Mouse (Mus musculus): ENCODE data around the gene Ogdh. TPM values are rescaled to one million over a fixed set of nuclear protein-coding genes. Genes with fewer than 3 reads are reported as not detected.

Gene Ogdh
- polyA plus RNA-seq, 1 experiment: 420 TPM

- Histone ChIP-seq H3K4me1 (ENCODE audit: control insufficient read depth, insufficient read depth, low read length) (peaks cover 6% of the 10 kb centered on the region; the same call in 1 of the 2 replicates), H3K4me3 (ENCODE audit: insufficient read depth, low read depth, low read length) (no peak overlapping the region), H3K36me3 (ENCODE audit: control insufficient read depth, insufficient read depth, low read length) (peaks cover 2% of the 10 kb centered on the region), H3K27ac (ENCODE audit: insufficient read depth, low read depth, low read length) (peak overlapping the region; percentile 16), H3K27me3 (replicated peaks; ENCODE audit: control insufficient read depth, insufficient read depth, low read length) (no peaks in the 10 kb centered on the region)
- no peak for TF ChIP-seq POLR2A (IDR thresholded peaks at IDR 0.05; ENCODE audit: low read depth, low read length)
- TF ChIP-seq CTCF (conservative IDR thresholded peaks at IDR 0.05; ENCODE audit: insufficient read depth, insufficient read length, low read depth, low read length): no peak
- 70% methylated on average over 7 of the region's 7 CpGs for WGBS
- peak; percentile 29 for DNase-seq
These were observed 42.0 kb downstream of the Ogdh start for GRCm38 (mm10) chr11:6333403-6333802.

- H3K4me1 ChIP-seq (ENCODE audit: control insufficient read depth, insufficient read depth, low read length): peaks cover 6% of the 10 kb centered on the region; the same call in 1 of the 2 replicates
- H3K27ac ChIP-seq (ENCODE audit: insufficient read depth, low read depth, low read length): peak overlapping the region; percentile 13; the same call in 1 of the 2 replicates
- no peak overlapping the region for H3K4me3 ChIP-seq (ENCODE audit: insufficient read depth, low read depth, low read length)
- peaks cover 3% of the 10 kb centered on the region; the same call in 1 of the 2 replicates for H3K36me3 ChIP-seq (ENCODE audit: control insufficient read depth, insufficient read depth, low read length)
- no peak for TF ChIP-seq CTCF (conservative IDR thresholded peaks at IDR 0.05; ENCODE audit: insufficient read depth, insufficient read length, low read depth, low read length)
- no peak for TF ChIP-seq POLR2A (IDR thresholded peaks at IDR 0.05; ENCODE audit: low read depth, low read length)
- peak; percentile 44 for DNase-seq
- 63% methylated on average over 7 of the region's 7 CpGs for WGBS
- H3K27me3 ChIP-seq (replicated peaks; ENCODE audit: control insufficient read depth, insufficient read depth, low read length): no peaks in the 10 kb centered on the region
These were observed 43.9 kb downstream of the Ogdh start for GRCm38 (mm10) chr11:6335321-6335720.

GRCm38 (mm10) chr11:6336689-6337088 lies 45.3 kb downstream of the Ogdh start:
- H3K4me1 ChIP-seq (ENCODE audit: control insufficient read depth, insufficient read depth, low read length): peaks cover 6% of the 10 kb centered on the region; the same call in 1 of the 2 replicates
- no peaks in the 10 kb centered on the region for H3K27me3 ChIP-seq (replicated peaks; ENCODE audit: control insufficient read depth, insufficient read depth, low read length)
- no peak overlapping the region for H3K27ac ChIP-seq (ENCODE audit: insufficient read depth, low read depth, low read length)
- WGBS: 55% methylated on average over 4 of the region's 4 CpGs
- H3K36me3 ChIP-seq (ENCODE audit: control insufficient read depth, insufficient read depth, low read length): peaks cover 6% of the 10 kb centered on the region
- peak; percentile 48 for DNase-seq
- TF ChIP-seq POLR2A (IDR thresholded peaks at IDR 0.05; ENCODE audit: low read depth, low read length) (no peak), CTCF (conservative IDR thresholded peaks at IDR 0.05; ENCODE audit: insufficient read depth, insufficient read length, low read depth, low read length) (no peak; the same call in 1 of the 2 replicates)
- H3K4me3 ChIP-seq (ENCODE audit: insufficient read depth, low read depth, low read length): no peak overlapping the region

GRCm38 (mm10) chr11:6345956-6346355 lies 54.5 kb downstream of the Ogdh start:
- TF ChIP-seq POLR2A (IDR thresholded peaks at IDR 0.05; ENCODE audit: low read depth, low read length) (no peak), CTCF (conservative IDR thresholded peaks at IDR 0.05; ENCODE audit: insufficient read depth, insufficient read length, low read depth, low read length) (no peak)
- H3K27ac ChIP-seq (ENCODE audit: insufficient read depth, low read depth, low read length): no peak overlapping the region
- WGBS: 96% methylated on average over 4 of the region's 4 CpGs
- peaks cover 24% of the 10 kb centered on the region for H3K36me3 ChIP-seq (ENCODE audit: control insufficient read depth, insufficient read depth, low read length)
- no peaks in the 10 kb centered on the region for H3K4me1 ChIP-seq (ENCODE audit: control insufficient read depth, insufficient read depth, low read length)
- no peak for DNase-seq
- H3K4me3 ChIP-seq (ENCODE audit: insufficient read depth, low read depth, low read length): no peak overlapping the region
- no peaks in the 10 kb centered on the region for H3K27me3 ChIP-seq (replicated peaks; ENCODE audit: control insufficient read depth, insufficient read depth, low read length)

- no peak for DNase-seq
- H3K27ac ChIP-seq (ENCODE audit: insufficient read depth, low read depth, low read length): no peak overlapping the region
- no peak overlapping the region for H3K4me3 ChIP-seq (ENCODE audit: insufficient read depth, low read depth, low read length)
- H3K4me1 ChIP-seq (ENCODE audit: control insufficient read depth, insufficient read depth, low read length): no peaks in the 10 kb centered on the region
- no peak for TF ChIP-seq CTCF (conservative IDR thresholded peaks at IDR 0.05; ENCODE audit: insufficient read depth, insufficient read length, low read depth, low read length)
- peaks cover 22% of the 10 kb centered on the region for H3K36me3 ChIP-seq (ENCODE audit: control insufficient read depth, insufficient read depth, low read length)
- no peaks in the 10 kb centered on the region for H3K27me3 ChIP-seq (replicated peaks; ENCODE audit: control insufficient read depth, insufficient read depth, low read length)
- WGBS: 81% methylated on average over 7 of the region's 7 CpGs
These were observed 55.5 kb downstream of the Ogdh start for GRCm38 (mm10) chr11:6346966-6347365.

GRCm38 (mm10) chr11:6348681-6349200 lies 57.3 kb downstream of the Ogdh start:
- Histone ChIP-seq H3K4me1 (ENCODE audit: control insufficient read depth, insufficient read depth, low read length) (no peaks in the 10 kb centered on the region), H3K27ac (ENCODE audit: insufficient read depth, low read depth, low read length) (no peak overlapping the region), H3K27me3 (replicated peaks; ENCODE audit: control insufficient read depth, insufficient read depth, low read length) (no peaks in the 10 kb centered on the region), H3K36me3 (ENCODE audit: control insufficient read depth, insufficient read depth, low read length) (peaks cover 26% of the 10 kb centered on the region), H3K4me3 (ENCODE audit: insufficient read depth, low read depth, low read length) (no peak overlapping the region)
- no peak for TF ChIP-seq POLR2A (IDR thresholded peaks at IDR 0.05; ENCODE audit: low read depth, low read length)
- no peak for TF ChIP-seq CTCF (conservative IDR thresholded peaks at IDR 0.05; ENCODE audit: insufficient read depth, insufficient read length, low read depth, low read length)
- WGBS: 79% methylated on average over 11 of the region's 11 CpGs
- peak; percentile 19 for DNase-seq

- TF ChIP-seq CTCF (conservative IDR thresholded peaks at IDR 0.05; ENCODE audit: insufficient read depth, insufficient read length, low read depth, low read length) (no peak), POLR2A (IDR thresholded peaks at IDR 0.05; ENCODE audit: low read depth, low read length) (no peak)
- Histone ChIP-seq H3K4me1 (ENCODE audit: control insufficient read depth, insufficient read depth, low read length) (no peaks in the 10 kb centered on the region), H3K36me3 (ENCODE audit: control insufficient read depth, insufficient read depth, low read length) (peaks cover 27% of the 10 kb centered on the region), H3K27me3 (replicated peaks; ENCODE audit: control insufficient read depth, insufficient read depth, low read length) (no peaks in the 10 kb centered on the region), H3K27ac (ENCODE audit: insufficient read depth, low read depth, low read length) (no peak overlapping the region), H3K4me3 (ENCODE audit: insufficient read depth, low read depth, low read length) (no peak overlapping the region)
- no peak for DNase-seq
- 82% methylated on average over 5 of the region's 5 CpGs for WGBS
These were observed 58.2 kb downstream of the Ogdh start for GRCm38 (mm10) chr11:6349586-6349985.
